Mouse (Mus musculus) hindbrain, embryonic 15.5 days (tissue): ENCODE results near the gene Fam171a2. TPM values are rescaled to one million over a fixed set of nuclear protein-coding genes. Genes with fewer than 3 reads are reported as not detected.

Source experiments
- ATAC-seq: fragments of 200-750 bp; cut with Nextera tagmentation; 2 replicates; pipeline ENCODE4 v1.8.0; 2017; ENCODE audit warnings: low read depth, moderate number of reproducible peaks, moderate TSS enrichment; ENCODE audit not compliant: low FRiP score
- H3K27ac ChIP-seq: fragments of 300-500 bp; sonication (generic); replicated peaks from 2 replicates; pipeline ENCODE4 v1.5.1; 2015; ENCODE audit warnings: mild to moderate bottlenecking, inconsistent platforms
- H3K27me3 ChIP-seq: fragments of 300-500 bp; sonication (generic); 2 replicates; pipeline ENCODE4 v1.6.1; 2015; ENCODE audit warnings: control low read depth, inconsistent platforms
- H3K36me3 ChIP-seq: fragments of 300-500 bp; sonication (generic); 2 replicates; pipeline ENCODE4 v1.6.1; 2015; ENCODE audit warnings: control low read depth, inconsistent platforms
- H3K4me1 ChIP-seq: fragments of 300-500 bp; sonication (generic); replicated peaks from 2 replicates; pipeline ENCODE4 v1.6.1; 2015; ENCODE audit warnings: control low read depth, inconsistent platforms
- H3K4me2 ChIP-seq: fragments of 300-500 bp; sonication (generic); 2 replicates; pipeline ENCODE4 v1.6.1; 2015; ENCODE audit warnings: moderate library complexity, mild to moderate bottlenecking, inconsistent platforms
- H3K4me3 ChIP-seq: fragments of 300-500 bp; sonication (generic); 2 replicates; pipeline ENCODE4 v1.5.1; 2015; ENCODE audit warnings: mild to moderate bottlenecking, inconsistent platforms
- H3K9ac ChIP-seq: fragments of 300-500 bp; sonication (generic); 2 replicates; pipeline ENCODE4 v1.6.1; 2015; ENCODE audit warnings: inconsistent platforms
- H3K9me3 ChIP-seq: fragments of 300-500 bp; sonication (generic); 2 replicates; pipeline ENCODE4 v1.6.1; 2016; ENCODE audit warnings: control low read depth, inconsistent platforms
- WGBS: fragments of 180-500 bp; shearing (Covaris S2); methylation state at CpG from one replicate; pipeline ENCODE4 v1.1.7; 2015; 5-methylcytosine and 5-hydroxymethylcytosine counted together
- polyA plus RNA-seq: library from polyadenylated mRNA; unstranded; fragments of >200 nt; fragmentation: Nextera tagmentation; extraction: Ambion mirVana; gene quantifications from 2 replicates; pipeline ENCODE4 v1.2.1, GENCODE M21; 2015

The Fam171a2 gene
- polyA plus RNA-seq, 1 experiment from 2014 or later = 30.7 TPM

DNA sequence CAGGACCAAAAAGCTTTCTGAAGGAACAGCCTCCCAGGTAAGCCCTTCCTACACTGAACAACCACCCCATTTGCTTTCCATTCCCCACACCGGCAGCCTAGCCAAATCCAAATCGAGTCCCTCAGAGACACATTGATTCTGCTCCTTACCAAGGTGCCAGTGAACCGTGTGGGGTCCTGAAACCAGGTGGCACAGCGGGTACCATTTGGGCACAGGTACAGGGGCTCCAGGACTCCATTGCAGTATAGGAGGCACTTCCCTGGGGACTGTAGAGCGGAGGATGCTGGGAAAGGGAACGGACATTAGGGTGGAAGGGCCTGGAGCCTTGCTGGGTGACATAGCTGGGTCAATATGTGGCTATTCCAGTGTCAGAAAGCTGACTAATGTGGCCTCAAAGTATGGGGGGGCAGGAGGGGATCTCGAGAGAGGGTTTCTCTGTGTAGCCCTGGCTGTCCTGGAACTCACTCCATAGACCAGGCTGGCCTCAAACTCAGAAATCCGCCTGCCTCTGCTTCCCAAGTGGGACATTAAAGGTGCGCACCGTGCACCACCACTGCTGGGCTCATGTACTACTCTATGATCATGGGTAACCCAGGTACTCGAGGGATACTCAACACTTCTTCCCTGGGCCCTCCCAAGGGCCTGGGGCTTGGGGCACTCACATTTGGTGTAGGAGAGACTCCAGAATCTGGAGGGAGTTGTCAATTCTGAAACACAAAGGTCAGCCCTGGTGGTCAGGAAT lies 41.8 kb downstream of the Fam171a2 start:
- Histone ChIP-seq H3K9ac (peak overlapping the region; percentile 72; the same call in 1 of the 2 replicates), H3K27me3 (no peaks in the 10 kb centered on the region), H3K4me3 (peak overlapping the region; percentile 66), H3K4me2 (peak overlapping the region; percentile 82), H3K27ac (no peak overlapping the region), H3K9me3 (no peaks in the 10 kb centered on the region), H3K4me1 (peaks cover 38% of the 10 kb centered on the region), H3K36me3 (peaks cover 25% of the 10 kb centered on the region)
- ATAC-seq = no peak
- WGBS = 86% methylated on average over 11 of the region's 11 CpGs

DNA sequence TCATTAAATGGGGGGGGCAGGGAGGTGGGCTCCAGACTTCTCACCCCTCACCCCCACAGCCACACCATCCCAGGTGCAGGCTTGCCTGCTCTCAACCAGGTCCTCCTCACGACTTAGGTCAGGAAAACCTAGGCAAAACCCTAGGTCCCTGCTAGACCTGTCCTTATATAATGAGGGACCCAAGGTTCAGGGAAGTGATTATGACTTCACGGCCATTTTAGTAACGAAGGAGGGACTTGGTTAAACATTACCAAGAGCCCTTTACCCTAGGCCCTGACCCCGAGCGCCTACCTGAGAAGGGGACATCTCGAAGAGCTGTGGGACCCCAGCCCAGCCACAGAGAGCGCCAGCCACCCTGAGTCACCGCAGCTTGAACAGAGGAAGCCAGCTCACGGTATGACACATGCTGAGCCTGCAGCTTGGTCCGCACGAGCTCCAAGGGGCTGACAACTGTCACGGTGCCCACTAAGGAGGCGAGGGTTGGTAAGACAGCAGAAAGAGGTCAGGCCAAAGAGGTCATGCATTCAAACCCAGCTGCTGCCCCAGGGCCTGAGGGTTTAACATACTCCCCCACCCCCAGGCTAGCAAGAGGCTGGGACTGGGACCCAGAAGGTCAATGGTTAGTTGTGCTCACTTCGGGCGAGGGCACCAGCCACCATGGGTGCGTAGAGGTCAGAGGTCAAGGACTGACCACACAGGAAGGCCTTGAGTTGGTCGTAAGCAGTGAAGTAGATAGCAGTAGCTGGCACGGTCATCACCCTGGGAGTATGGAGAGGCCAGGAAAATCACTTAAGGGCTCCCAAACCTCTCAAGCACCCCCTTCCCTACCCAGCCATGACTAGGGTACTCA lies 43.1 kb downstream of the Fam171a2 start:
- Histone ChIP-seq H3K4me3 (no peak overlapping the region), H3K36me3 (peaks cover 33% of the 10 kb centered on the region), H3K4me2 (no peak overlapping the region), H3K27ac (no peak overlapping the region), H3K9ac (0 out of 2 replicates have a peak overlapping the region, but pooled peaks have one; percentile 23), H3K27me3 (no peaks in the 10 kb centered on the region), H3K4me1 (peaks cover 42% of the 10 kb centered on the region), H3K9me3 (no peaks in the 10 kb centered on the region)
- no peak for ATAC-seq
- WGBS = 72% methylated on average over 18 of the region's 18 CpGs

DNA sequence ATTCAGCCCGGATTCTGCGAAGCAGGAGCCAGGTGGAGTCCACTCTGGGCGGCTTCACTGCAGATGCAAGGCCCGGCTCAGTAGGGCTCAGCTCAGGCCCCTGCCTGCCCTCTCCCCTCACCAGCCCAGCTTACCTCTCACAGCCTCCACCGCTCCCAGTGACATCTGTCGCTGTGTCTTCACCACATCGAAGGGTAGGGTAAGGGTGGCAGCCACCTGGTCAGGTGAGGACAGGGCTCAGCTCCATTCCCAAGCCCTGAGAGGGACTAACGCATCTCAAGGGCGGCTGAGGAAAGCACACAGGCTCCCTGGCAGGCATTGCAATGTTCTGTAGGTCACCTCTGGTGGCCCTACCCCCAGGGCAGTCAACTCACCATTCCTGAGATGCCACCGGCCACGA lies 43.8 kb downstream of the Fam171a2 start:
- WGBS = 96% methylated on average over 11 of the region's 11 CpGs
- peaks cover 36% of the 10 kb centered on the region for H3K36me3 ChIP-seq
- H3K27me3 ChIP-seq = no peaks in the 10 kb centered on the region
- H3K4me1 ChIP-seq = peaks cover 44% of the 10 kb centered on the region
- H3K9ac ChIP-seq = no peak overlapping the region
- H3K4me2 ChIP-seq = no peak overlapping the region
- H3K9me3 ChIP-seq = no peaks in the 10 kb centered on the region
- H3K4me3 ChIP-seq = no peak overlapping the region
- no peak overlapping the region for H3K27ac ChIP-seq
- no peak for ATAC-seq

DNA sequence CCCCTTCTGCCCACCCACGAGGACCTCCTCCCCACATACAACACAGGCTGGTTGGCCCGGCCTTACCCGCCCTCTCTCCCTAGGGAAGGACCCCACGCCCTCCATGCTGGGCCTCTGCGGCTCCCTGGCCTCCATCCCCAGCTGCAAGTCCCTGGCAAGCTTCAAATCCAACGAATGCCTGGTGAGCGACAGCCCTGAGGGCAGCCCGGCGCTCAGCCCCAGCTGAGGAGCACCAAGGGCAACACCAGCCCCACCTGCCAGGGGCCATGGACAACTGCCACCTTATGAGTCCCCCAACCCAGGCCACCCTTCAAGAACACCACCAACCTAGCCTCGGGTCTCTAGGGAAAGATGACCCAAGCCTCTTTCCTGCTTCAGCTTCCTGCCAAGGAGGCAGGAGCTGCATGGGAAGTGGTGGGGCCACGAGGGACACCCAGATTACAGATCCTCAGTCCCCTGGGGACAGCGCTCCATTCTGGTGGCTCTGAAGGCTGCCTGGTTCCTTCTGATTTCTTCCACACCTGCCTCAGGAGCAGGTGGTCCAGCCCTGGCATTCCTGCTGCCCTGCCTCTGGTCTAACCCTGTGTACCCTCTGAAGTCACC lies 45.5 kb downstream of the Fam171a2 start:
- Histone ChIP-seq H3K4me3 (no peak overlapping the region), H3K27me3 (no peaks in the 10 kb centered on the region), H3K4me2 (no peak overlapping the region), H3K4me1 (peaks cover 50% of the 10 kb centered on the region), H3K9me3 (no peaks in the 10 kb centered on the region), H3K27ac (no peak overlapping the region), H3K36me3 (peaks cover 39% of the 10 kb centered on the region), H3K9ac (no peak overlapping the region)
- ATAC-seq = no peak
- WGBS = 51% methylated on average over 12 of the region's 12 CpGs

- peaks cover 39% of the 10 kb centered on the region for H3K36me3 ChIP-seq
- H3K9me3 ChIP-seq = no peaks in the 10 kb centered on the region
- no peak overlapping the region for H3K27ac ChIP-seq
- WGBS = 37% methylated on average over 12 of the region's 12 CpGs
- no peaks in the 10 kb centered on the region for H3K27me3 ChIP-seq
- ATAC-seq = no peak
- peaks cover 52% of the 10 kb centered on the region for H3K4me1 ChIP-seq
- H3K4me2 ChIP-seq = no peak overlapping the region
- H3K4me3 ChIP-seq = no peak overlapping the region
- H3K9ac ChIP-seq = no peak overlapping the region
Measured at GRCm38 (mm10) chr11:102400513-102401084, 46.9 kb downstream of the Fam171a2 start.

DNA sequence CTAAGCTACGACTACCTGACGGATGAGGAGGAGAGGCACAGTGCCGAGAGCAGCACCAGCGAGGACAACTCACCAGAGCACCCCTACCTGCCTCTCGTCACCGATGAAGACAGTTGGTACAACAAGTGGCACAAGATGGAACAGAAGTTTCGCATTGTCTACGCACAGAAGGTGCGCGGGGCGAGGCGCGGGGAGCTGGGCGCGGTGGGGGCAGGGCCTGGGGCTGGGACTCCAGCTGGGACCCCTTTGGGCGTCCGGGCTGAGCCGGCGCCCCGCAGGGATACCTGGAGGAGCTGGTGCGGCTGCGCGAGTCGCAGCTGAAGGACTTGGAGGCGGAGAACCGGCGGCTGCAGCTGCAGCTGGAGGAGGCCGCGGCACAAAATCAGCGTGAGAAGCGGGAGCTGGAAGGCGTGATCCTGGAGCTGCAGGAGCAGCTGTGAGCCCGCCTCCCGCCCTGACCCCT lies 47.8 kb downstream of the Fam171a2 start:
- Histone ChIP-seq H3K36me3 (peaks cover 38% of the 10 kb centered on the region), H3K9ac (no peak overlapping the region)
- 8% methylated on average over 33 of the region's 34 CpGs for WGBS

GRCm38 (mm10) chr11:102399107-102399506 lies 48.4 kb downstream of the Fam171a2 start:
- Histone ChIP-seq H3K9me3 (no peaks in the 10 kb centered on the region), H3K4me2 (no peak overlapping the region), H3K9ac (0 out of 2 replicates have a peak overlapping the region, but pooled peaks have one; percentile 3), H3K4me3 (no peak overlapping the region), H3K27me3 (no peaks in the 10 kb centered on the region), H3K4me1 (peaks cover 54% of the 10 kb centered on the region), H3K36me3 (peaks cover 37% of the 10 kb centered on the region), H3K27ac (no peak overlapping the region)
- ATAC-seq = no peak
- 26% methylated on average over 11 of the region's 15 CpGs for WGBS

More for the DNA sequence above, 47.8 kb downstream of the Fam171a2 start:
- peak overlapping the region; percentile 10; the same call in 1 of the 2 replicates for H3K4me2 ChIP-seq
- no peaks in the 10 kb centered on the region for H3K9me3 ChIP-seq
- peaks cover 53% of the 10 kb centered on the region for H3K4me1 ChIP-seq
- H3K27ac ChIP-seq = no peak overlapping the region
- no peak for ATAC-seq
- no peak overlapping the region for H3K4me3 ChIP-seq
- H3K27me3 ChIP-seq = no peaks in the 10 kb centered on the region

- Histone ChIP-seq H3K9ac (0 out of 2 replicates have a peak overlapping the region, but pooled peaks have one; percentile 3), H3K9me3 (no peaks in the 10 kb centered on the region), H3K36me3 (peaks cover 30% of the 10 kb centered on the region), H3K4me1 (peaks cover 58% of the 10 kb centered on the region), H3K27me3 (no peaks in the 10 kb centered on the region), H3K27ac (no peak overlapping the region), H3K4me3 (no peak overlapping the region), H3K4me2 (no peak overlapping the region)
- WGBS = 74% methylated on average over 20 of the region's 20 CpGs
- ATAC-seq = no peak
Measured at GRCm38 (mm10) chr11:102398007-102398825, 49.3 kb downstream of the Fam171a2 start.

DNA sequence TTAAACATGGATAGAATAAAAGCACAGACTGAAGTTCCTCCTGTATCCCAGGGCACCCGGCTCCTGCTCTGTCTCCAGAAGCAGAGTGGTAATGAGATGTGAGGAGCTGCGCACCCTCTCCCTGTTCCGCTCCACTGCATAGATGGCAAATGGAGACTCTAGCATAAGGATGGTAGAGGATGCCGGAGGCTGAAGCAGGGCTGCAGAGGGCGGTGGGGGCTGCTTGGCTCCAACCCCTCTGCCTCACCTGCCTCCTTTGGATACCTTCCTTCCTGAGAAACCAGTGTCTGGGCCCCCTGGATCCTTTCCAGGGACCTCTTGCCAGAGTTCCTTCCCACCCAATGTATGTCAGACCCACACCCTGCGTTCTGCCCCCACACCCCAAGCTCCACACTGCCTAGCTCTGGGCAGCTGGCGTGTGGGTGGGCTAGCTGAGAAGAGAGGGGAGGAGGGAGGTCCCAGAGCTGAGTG lies 50.8 kb downstream of the Fam171a2 start:
- peak overlapping the region; percentile 90 for H3K4me3 ChIP-seq
- ATAC-seq = no peak
- WGBS = 50% methylated on average over 7 of the region's 7 CpGs
- peaks cover 67% of the 10 kb centered on the region for H3K4me1 ChIP-seq
- peaks cover 19% of the 10 kb centered on the region for H3K36me3 ChIP-seq
- H3K4me2 ChIP-seq = peak overlapping the region; percentile 96
- H3K27ac ChIP-seq = no peak overlapping the region
- H3K9ac ChIP-seq = peak overlapping the region; percentile 39
- no peaks in the 10 kb centered on the region for H3K27me3 ChIP-seq
- no peaks in the 10 kb centered on the region for H3K9me3 ChIP-seq

DNA sequence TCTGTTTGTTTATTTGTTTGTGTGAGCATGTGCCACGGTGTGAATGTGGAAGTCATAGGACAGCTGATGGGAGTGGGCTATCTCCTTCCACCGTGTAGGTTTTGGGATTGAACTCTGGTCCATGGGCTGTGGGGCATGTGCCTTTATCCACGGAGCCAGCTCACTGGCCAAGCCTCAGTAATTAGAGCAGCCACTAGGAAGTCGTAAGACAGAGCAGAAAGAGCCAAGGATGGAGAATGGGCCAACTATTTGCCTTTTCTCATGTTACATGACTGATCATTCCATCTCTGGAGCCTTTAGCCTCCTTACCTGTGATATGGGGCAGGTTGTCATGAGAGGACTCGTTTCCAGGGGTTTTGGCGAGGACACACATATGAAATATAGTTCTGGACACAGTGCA lies 51.2 kb downstream of the Fam171a2 start:
- no peaks in the 10 kb centered on the region for H3K9me3 ChIP-seq
- peak overlapping the region; percentile 39 for H3K9ac ChIP-seq
- H3K4me2 ChIP-seq = peak overlapping the region; percentile 96
- no peak for ATAC-seq
- peaks cover 67% of the 10 kb centered on the region for H3K4me1 ChIP-seq
- peak overlapping the region; percentile 90 for H3K4me3 ChIP-seq
- H3K36me3 ChIP-seq = peaks cover 19% of the 10 kb centered on the region
- H3K27ac ChIP-seq = no peak overlapping the region
- no peaks in the 10 kb centered on the region for H3K27me3 ChIP-seq
- 55% methylated on average over 6 of the region's 6 CpGs for WGBS

DNA sequence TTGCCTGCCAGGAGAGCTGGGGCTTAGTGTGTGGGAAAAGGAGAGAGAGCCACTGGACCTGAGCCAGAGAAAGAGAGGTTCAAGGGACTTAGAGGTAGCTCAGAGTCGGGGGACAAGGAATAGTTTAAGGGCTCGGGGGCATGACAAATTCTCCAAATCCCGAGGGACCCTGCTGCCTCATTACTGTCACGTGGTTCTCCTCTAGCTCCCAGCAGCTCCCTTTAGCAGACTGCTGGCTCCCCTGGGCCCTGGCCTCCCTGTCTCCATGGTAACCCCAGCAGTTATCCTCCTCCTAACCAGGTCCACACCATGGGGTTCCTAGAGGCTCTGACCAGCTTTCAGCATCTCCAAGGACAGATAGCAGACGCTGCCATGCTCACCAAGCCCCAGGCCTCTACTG lies 52.2 kb downstream of the Fam171a2 start:
- peak overlapping the region; percentile 90 for H3K4me3 ChIP-seq
- no peaks in the 10 kb centered on the region for H3K27me3 ChIP-seq
- peak overlapping the region; percentile 81 for H3K9ac ChIP-seq
- WGBS = 0% methylated on average over 5 of the region's 5 CpGs
- peaks cover 67% of the 10 kb centered on the region for H3K4me1 ChIP-seq
- H3K27ac ChIP-seq = peak overlapping the region; percentile 98
- no peak for ATAC-seq
- H3K36me3 ChIP-seq = peaks cover 10% of the 10 kb centered on the region
- H3K4me2 ChIP-seq = peak overlapping the region; percentile 96
- H3K9me3 ChIP-seq = no peaks in the 10 kb centered on the region
